Mouse (Mus musculus) adrenal gland, postnatal 36 days (tissue): ENCODE results near the gene Pnmal2. TPM values are rescaled to one million over a fixed set of nuclear protein-coding genes. Genes with fewer than 3 reads are reported as not detected.
"Not testable (repeated sequence)": the region's sequence is repeated elsewhere in the genome, so short reads cannot be mapped to it uniquely, and the experiment has no call there.

Source experiments
- DNase-seq, 2 experiments: peaks; one replicate each; pipeline ENCODE4 v3.0.0; 2021; ENCODE audit warnings: mixed read lengths in 1 of 2
- total RNA-seq, 2 experiments: library from RNA; stranded (reverse); gene quantifications; 2 replicates each; pipeline ENCODE4 v1.2.3; 2021

Pnmal2 gene
- total RNA-seq, 2 experiments from 2014 or later: 21.9 to 32.4 TPM

DNA sequence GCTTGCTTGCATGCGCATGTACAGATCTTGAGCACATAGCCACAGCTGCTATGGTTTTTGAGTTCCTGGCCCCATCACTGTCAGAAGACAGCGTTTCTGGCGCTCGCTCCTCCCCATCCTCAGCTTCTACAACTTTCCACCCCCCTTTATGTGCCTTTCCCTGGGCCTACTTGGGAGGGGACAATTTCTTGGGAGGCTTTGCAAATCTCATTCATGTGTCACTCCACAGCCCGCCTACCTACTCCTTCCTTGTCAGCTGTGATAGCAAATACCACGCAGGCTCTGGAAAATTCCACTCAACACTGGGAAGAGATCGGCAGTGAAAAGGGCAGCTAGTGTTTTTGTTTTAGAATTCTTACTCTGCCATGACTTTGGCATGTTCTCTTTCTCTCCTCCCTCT lies 4.2 kb upstream of the Pnmal2 start:
- peak; percentile 60 to 75 for DNase-seq

DNA sequence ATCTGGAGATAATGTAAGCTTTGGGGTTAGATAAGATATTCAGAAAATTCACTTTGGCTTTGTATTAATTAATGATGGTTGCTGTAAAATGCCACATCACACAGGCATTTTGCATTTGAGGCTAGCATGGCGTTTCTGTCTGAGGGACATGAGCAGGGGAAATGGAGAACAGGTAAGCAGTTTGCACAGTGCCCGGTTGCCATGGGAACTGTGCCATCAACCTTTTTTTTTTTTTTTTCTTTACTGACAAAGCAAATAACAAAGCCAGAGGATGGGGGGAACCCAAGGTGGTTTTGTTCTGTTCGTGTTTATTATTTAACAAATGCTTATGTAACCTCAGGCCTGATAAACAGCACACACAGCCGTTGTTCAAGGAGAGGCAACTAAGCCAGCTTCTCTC lies 1.6 kb upstream of the Pnmal2 start:
- DNase-seq: no peak

- peak in 1 of 2 experiments; percentile 48 for DNase-seq
These were observed 380 bp downstream of the Pnmal2 start for GRCm38 (mm10) chr7:16944808-16945315.

DNA sequence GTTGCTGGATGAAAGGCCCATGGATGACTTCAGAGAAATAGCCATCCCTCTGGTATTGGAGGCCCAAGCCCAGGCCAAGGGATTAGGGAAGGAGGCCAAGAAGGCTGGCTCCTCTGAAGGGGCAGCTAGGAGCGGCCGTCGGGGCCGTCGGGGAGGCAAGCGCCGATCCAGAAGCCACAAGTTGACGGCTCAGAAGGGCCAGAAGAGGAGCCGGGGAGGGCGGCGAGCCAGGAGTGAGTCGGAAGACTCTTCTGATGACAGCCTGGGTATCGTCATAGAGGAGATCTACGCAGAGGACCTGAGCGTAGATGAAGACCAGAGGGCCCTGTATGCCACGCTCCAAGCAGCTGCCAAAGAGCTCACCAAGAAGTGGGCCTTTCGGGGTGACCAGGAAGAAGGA lies 937 bp downstream of the Pnmal2 start:
- no peak for DNase-seq

- DNase-seq: peak in 1 of 2 experiments; percentile 20
These were observed 2.2 kb downstream of the Pnmal2 start for GRCm38 (mm10) chr7:16946441-16947348.

GRCm38 (mm10) chr7:16947349-16947895 lies 2.9 kb downstream of the Pnmal2 start:
- DNase-seq: no peak

- DNase-seq: peak; percentile 42 to 57
These were observed 3.5 kb downstream of the Pnmal2 start for GRCm38 (mm10) chr7:16947959-16948361.

DNA sequence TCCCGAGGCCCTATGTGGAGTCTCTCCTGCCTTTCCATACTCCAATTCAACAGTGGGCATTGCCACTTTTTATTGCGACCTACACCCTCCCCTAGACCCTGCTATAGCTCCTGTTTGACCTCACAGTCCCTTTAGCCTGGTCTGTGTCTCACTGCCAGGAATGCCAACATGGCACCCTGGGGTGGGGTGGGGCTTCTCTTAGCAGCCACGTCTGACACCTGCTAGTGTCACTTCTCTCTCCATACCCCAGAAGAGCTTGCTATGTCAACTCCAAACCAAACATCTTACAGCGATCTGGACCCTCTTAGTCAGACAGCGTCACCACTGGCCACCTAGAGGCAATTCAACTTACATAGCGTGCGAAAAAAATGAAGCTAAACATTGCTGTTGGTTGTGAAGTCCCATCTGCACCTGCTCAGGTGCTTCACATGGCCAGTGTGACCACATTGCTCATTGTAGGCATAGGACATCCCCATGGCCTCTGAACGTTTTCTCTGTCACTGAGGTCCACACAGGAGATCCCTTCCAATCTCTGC lies 4.5 kb downstream of the Pnmal2 start:
- no peak for DNase-seq

DNA sequence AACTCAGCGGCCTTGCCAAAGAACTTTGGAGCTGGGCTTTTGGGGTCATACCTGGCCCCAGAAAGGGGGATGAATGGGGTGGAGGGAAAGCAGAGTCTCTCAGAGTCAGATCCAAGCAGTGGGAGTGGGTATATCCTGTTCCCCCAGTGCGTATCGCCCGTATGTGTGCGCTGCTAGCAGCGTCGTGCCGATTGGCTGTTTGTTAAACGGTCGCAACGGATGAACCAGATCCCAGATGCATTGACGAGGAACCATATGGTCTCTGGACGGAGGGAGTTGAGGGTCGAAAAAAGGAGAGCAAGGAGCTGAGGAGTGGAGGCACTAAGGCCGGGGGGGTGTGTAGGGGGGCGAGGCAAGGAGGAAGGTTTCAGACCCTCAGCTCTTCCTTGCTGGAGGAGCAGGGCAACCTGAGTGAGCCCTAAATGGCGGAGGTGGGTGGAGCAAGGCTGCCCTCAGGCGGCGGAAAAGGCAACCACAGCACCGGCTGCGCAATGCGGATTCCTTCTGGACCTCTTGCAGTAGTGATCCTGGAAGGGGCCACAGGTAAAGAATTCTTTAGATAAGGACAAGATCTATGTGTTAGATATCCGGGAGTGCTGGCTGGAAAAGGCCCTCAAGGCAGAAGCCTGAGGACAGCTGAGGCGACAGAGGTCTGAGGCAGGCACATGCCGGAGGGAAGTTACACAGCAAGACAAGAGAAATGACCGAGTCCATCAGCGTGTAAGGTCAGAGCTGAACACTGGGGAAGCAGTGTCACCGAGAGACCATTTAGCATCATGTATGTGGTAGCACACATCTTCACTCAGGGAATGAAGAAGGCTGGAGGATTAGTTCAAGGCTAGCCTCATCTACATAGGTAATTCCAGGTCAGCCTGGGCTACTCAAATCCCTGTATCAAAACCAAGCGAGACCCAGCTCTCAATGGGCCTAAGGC lies 5.7 kb downstream of the Pnmal2 start:
- DNase-seq: peak; percentile 81 to 85

DNA sequence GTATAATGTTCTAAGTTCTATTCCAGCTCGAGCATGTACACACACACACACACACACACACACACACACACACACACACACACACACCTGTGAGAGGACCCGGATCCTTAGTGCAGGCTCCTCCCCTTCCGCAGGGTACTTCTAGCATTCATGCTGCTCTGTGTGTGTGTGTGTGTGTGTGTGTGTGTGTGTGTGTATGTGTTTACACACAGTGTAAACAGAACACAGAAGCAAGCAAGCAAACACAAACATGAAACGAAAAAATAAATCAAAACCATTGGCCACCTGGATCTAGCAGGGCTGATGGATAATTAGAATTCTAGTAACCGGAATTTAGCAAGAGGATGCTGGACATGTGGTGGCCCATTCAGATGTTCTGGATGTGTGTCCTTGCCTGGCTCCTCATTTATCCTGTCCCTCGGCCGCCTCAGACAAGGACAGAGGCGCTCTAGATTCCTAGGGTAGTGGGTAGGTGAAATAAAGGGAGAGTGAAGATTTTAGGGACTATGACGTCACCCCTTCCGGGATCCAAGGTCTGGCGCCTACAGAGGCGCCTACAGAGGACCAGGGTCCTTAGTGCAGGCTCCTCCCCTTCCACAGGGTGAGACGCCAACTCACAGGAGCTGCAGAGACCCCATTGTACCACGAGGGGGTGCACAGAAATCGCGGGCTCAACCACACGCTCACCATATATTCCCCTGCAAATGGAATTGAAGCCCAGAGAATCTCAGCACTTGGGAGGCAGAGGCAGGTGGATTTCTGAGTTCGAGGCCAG lies 6.6 kb downstream of the Pnmal2 start:
- DNase-seq: peak; percentile 82 to 87

DNA sequence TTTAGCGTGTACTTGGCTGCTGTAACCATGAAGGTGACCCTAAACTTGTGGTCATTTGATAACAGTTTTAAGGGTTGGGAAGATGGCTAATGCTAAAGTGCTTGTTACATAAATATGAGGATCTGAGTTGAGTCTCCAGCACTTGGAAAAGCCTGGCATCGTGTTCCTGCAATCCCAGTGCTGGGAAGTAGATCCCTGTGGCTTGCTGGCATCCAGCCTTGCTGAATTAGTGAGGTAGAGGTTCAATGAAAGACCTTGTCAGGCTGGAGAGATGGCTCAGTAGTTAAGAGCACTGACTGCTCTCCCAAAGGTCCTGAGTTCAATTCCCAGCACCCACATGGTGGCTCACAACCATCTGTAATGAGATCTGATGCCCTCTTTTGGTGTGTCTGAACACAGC lies 9.3 kb downstream of the Pnmal2 start:
- DNase-seq: not testable (repeated sequence)

DNA sequence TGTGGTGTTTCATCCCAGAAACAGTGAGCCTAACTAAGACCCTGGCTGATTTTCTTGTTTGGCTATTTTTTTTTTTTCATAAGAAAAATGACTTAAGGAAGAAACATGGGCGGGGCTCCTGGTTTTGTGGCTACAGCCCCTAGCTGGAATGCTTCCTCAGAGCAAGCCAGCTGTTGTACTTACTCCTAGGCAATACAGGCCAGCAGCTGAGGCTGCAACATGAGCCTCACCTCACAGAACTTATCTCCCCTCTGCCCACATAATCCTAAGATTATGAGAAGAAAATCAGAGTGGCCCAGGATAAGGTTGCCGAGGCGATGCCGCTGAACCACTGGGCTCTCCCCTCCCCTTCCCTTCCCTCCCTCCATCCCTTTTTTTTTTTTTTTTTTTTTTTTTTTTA lies 11.2 kb downstream of the Pnmal2 start:
- DNase-seq: no peak

DNA sequence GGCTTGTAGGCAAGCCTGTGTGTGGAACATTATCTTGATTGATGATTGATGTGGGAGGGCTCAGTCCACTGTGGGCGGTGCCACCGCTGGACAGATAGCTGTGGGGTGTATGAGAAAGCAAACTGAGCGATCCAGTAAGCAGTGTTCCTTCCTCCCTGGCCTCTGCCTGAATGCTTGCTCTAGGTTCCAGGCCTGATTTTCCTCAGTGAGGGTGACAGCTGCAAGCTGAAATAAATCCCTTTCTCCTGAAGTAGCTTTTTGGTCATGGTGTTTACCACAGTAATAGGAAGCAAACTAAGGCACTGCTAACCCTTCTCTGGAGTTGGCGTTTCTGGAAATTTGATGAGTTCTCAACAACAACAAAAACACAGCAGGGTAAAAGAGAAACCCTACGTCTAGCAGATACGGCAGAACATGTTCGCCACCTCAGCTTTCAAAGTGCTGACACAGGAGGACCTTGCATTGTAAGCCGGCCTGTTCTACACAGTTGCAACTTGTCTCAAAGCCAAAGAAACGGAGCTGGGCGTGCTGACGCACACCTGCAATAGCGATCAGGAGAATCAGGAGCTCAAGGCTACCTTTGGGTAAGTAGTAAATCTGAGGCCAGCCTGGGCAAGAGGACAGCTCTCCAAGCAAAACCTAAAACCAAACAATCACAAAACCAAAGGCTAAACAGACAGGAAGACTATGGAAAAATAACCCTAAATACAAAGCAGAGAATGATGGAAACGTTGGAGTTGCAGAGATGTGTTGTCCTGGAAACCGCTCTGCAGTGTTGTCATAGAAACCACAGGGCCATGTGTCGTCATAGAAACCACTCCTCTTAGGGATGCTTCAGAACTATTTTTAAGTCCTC lies 12.2 kb downstream of the Pnmal2 start:
- no peak for DNase-seq

DNA sequence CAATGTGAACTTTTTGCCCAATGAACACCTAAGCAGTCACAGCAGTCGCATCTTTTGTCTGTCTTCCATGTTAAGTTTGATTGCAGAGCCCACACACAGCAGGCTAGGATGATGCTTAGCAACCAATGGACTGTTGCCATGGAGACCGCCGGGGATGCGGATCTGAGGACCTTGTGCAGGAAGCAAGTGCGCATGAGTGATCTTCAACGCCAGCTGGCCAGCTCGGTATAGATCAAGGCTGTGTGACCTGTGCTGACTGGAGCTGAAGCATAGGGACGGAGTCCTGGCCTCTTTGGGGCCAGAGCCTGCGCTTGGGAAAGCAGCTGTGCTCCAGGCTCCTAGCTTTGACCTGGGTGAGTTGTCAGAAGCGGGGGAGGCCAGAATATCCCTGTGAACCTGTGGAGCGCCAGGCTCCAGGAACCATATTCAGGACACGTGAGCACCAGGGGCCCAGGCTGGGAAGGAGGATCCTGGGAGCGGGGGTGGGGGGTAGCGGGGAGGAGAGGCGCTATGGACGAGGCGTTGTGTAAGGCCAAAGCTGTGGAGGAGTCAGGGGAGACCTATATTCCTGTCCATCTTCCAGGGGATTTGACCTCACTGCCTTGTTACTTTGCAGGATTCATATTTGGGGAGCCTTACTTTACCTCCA lies 15.2 kb downstream of the Pnmal2 start, which contains the start of gene Pnmal1:
Gene Pnmal1 (plus strand): TSS at position 141 of the 649 bp plus-strand sequence.
- peak; percentile 81 to 84 for DNase-seq

DNA sequence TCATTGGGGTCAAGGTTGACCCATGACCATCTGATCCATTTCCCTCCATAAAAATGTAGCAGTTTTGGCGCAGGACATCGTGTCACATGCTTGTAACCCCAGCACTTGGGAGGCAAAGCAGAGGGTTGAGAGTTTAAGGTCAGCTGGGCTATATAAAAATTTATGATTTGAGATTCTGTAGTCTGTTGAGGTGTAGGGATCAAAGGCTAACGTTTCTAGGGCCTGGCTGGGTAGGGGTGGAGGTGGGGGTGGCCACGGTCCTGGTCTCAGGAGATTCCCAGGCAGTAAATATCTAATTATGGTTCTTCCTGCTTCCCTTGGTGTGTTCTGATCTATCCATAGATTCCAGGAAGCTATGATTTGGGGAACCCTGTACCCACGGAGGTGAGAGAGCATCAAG lies 17.2 kb downstream of the Pnmal2 start:
- no peak for DNase-seq

- DNase-seq: no peak
These were observed 23.9 kb downstream of the Pnmal2 start for GRCm38 (mm10) chr7:16968414-16968813.

GRCm38 (mm10) chr7:16971160-16971559 lies 26.7 kb downstream of the Pnmal2 start:
- DNase-seq: no peak

GRCm38 (mm10) chr7:16974018-16974417 lies 29.5 kb downstream of the Pnmal2 start:
- DNase-seq: peak; percentile 57 to 73

- no peak for DNase-seq
These were observed 31.8 kb downstream of the Pnmal2 start for GRCm38 (mm10) chr7:16976298-16976697.

GRCm38 (mm10) chr7:16978173-16978572 lies 33.7 kb downstream of the Pnmal2 start:
- DNase-seq: no peak
